Mouse (Mus musculus) CH12.LX (cell line): ENCODE data around the gene Fxyd3. TPM values are rescaled to one million over a fixed set of nuclear protein-coding genes. Genes with fewer than 3 reads are reported as not detected.

Source experiments
- DNase-seq: peaks from one replicate; pipeline ENCODE4 v3.0.0-alpha.2; 2013; ENCODE audit errors: extremely low read depth
- H3K27ac ChIP-seq: 2 replicates; pipeline ENCODE4 v1.5.1; 2012; ENCODE audit warnings: low read depth, mild to moderate bottlenecking, control low read depth, moderate library complexity; ENCODE audit not compliant: insufficient read depth
- H3K27me3 ChIP-seq: replicated peaks from 2 replicates; pipeline ENCODE3; 2012; ENCODE audit warnings: inconsistent platforms
- H3K36me3 ChIP-seq, 2 experiments: replicated peaks in 1 of 2; 2 replicates each; pipeline versions ENCODE3 to v1.6.1; 2012; ENCODE audit warnings: inconsistent platforms in 1 of 2, low read length in 1 of 2, mild to moderate bottlenecking in 1 of 2, mixed read lengths in 1 of 2, moderate library complexity in 1 of 2; ENCODE audit not compliant: control insufficient read depth in 1 of 2, insufficient read depth in 1 of 2
- H3K4me1 ChIP-seq, 2 experiments: 2 replicates each; pipeline ENCODE4 v1.6.1; 2012; ENCODE audit warnings: inconsistent platforms in 1 of 2, moderate library complexity in 1 of 2; ENCODE audit not compliant: insufficient read depth in 2 of 2, control insufficient read depth in 1 of 2
- H3K4me2 ChIP-seq: 2 replicates; pipeline ENCODE4 v1.6.1; 2012; ENCODE audit warnings: low read depth, mild to moderate bottlenecking, control low read depth; ENCODE audit not compliant: poor library complexity, insufficient read depth, severe bottlenecking
- H3K4me3 ChIP-seq, 3 experiments: fragments of 150-350 bp in 1 of 3; sonication (generic) in 1 of 3; replicated peaks in 1 of 3; 2 replicates each; pipeline versions ENCODE3 to v1.5.1; 2011 to 2012; ENCODE audit warnings: low read depth in 2 of 3, low read length in 2 of 3, mild to moderate bottlenecking in 2 of 3, moderate library complexity in 2 of 3, control low read depth in 1 of 3, improper control_type of control experiment in 1 of 3, inconsistent platforms in 1 of 3, mixed read lengths in 1 of 3; ENCODE audit not compliant: poor library complexity in 1 of 3
- H3K79me2 ChIP-seq: replicated peaks from 2 replicates; pipeline ENCODE4 v1.6.1; 2012; ENCODE audit warnings: mild to moderate bottlenecking, moderate library complexity; ENCODE audit not compliant: control insufficient read depth, poor library complexity, insufficient read depth, severe bottlenecking; ENCODE audit errors: extremely low read depth
- H3K9ac ChIP-seq: 2 replicates; pipeline ENCODE4 v1.6.1; 2012; ENCODE audit warnings: low read depth, mild to moderate bottlenecking, control low read depth, moderate library complexity; ENCODE audit not compliant: insufficient read depth
- H3K9me3 ChIP-seq: replicated peaks from 2 replicates; pipeline ENCODE3; 2012; ENCODE audit warnings: low read length, inconsistent platforms, mixed read lengths
- CHD2 ChIP-seq: IDR thresholded peaks from 2 replicates; pipeline ENCODE4 v1.6.1; 2011; ENCODE audit warnings: low read length, improper control_type of control experiment
- CTCF ChIP-seq, 2 experiments: IDR thresholded peaks in 1 of 2; conservative IDR thresholded peaks in 1 of 2; 2 replicates each; pipeline ENCODE4 v1.5.1; 2011 to 2012; ENCODE audit warnings: low read depth in 2 of 2, low read length in 2 of 2, improper control_type of control experiment in 1 of 2, inconsistent platforms in 1 of 2, mild to moderate bottlenecking in 1 of 2, moderate library complexity in 1 of 2
- E2F4 ChIP-seq: IDR thresholded peaks from 2 replicates; pipeline ENCODE4 v1.6.1; 2011; ENCODE audit warnings: low read depth, low read length, improper control_type of control experiment; ENCODE audit not compliant: insufficient replicate concordance
- ELF1 ChIP-seq: IDR thresholded peaks from 2 replicates; pipeline ENCODE4 v1.6.1; 2014; ENCODE audit warnings: low read depth, mild to moderate bottlenecking, inconsistent platforms, low read length, improper control_type of control experiment
- ETS1 ChIP-seq: conservative IDR thresholded peaks from 2 replicates; pipeline ENCODE4 v1.6.1; 2012; ENCODE audit warnings: low read depth, mild to moderate bottlenecking, inconsistent platforms, low read length, improper control_type of control experiment, moderate library complexity
- GABPA ChIP-seq: IDR thresholded peaks from 2 replicates; pipeline ENCODE4 v1.6.1; 2012; ENCODE audit warnings: low read depth, low read length, improper control_type of control experiment, inconsistent platforms; ENCODE audit not compliant: insufficient replicate concordance
- IRF4 ChIP-seq: IDR thresholded peaks from 2 replicates; pipeline ENCODE4 v1.6.1; 2014; ENCODE audit warnings: low read depth, mild to moderate bottlenecking, inconsistent platforms, low read length, improper control_type of control experiment
- JUN ChIP-seq: IDR thresholded peaks from 2 replicates; pipeline ENCODE4 v1.6.1; 2011; ENCODE audit warnings: low read depth, mild to moderate bottlenecking, low read length, improper control_type of control experiment, moderate library complexity; ENCODE audit not compliant: insufficient read depth
- KAT2A ChIP-seq: IDR thresholded peaks from 2 replicates; pipeline ENCODE4 v1.6.1; 2012; ENCODE audit warnings: low read length, improper control_type of control experiment, inconsistent platforms; ENCODE audit not compliant: insufficient replicate concordance
- MAFK ChIP-seq: IDR thresholded peaks from 2 replicates; pipeline ENCODE4 v1.6.1; 2011; ENCODE audit warnings: low read length, improper control_type of control experiment; ENCODE audit not compliant: insufficient replicate concordance
- MAX ChIP-seq: IDR thresholded peaks from 2 replicates; pipeline ENCODE4 v1.6.1; 2011; ENCODE audit warnings: low read length, improper control_type of control experiment
- MAZ ChIP-seq: IDR thresholded peaks from 2 replicates; pipeline ENCODE4 v1.6.1; 2012; ENCODE audit warnings: low read depth, mild to moderate bottlenecking, inconsistent platforms, low read length, improper control_type of control experiment, moderate library complexity
- MXI1 ChIP-seq: IDR thresholded peaks from 2 replicates; pipeline ENCODE4 v1.6.1; 2011; ENCODE audit warnings: mild to moderate bottlenecking, low read depth, low read length, improper control_type of control experiment
- NRF1 ChIP-seq: IDR thresholded peaks from 2 replicates; pipeline ENCODE4 v1.6.1; 2014; ENCODE audit warnings: low read depth, mild to moderate bottlenecking, inconsistent platforms, low read length, improper control_type of control experiment, moderate library complexity
- POLR2A ChIP-seq: IDR thresholded peaks from 2 replicates; pipeline ENCODE4 v1.6.1; 2011; ENCODE audit warnings: low read depth, mild to moderate bottlenecking, improper control_type of control experiment, low read length
- USF1 ChIP-seq: IDR thresholded peaks from 2 replicates; pipeline ENCODE4 v1.6.1; 2014; ENCODE audit warnings: low read depth, mild to moderate bottlenecking, inconsistent platforms, low read length, improper control_type of control experiment
- USF2 ChIP-seq: conservative IDR thresholded peaks from 2 replicates; pipeline ENCODE4 v1.6.1; 2011; ENCODE audit warnings: low read depth, low read length, improper control_type of control experiment
- dilution Hi-C: fragments of 300-500 bp; cut with MboI; formaldehyde crosslinking; loops from 2 replicates; pipeline ENCODE4 v1.14.3; 2020; ENCODE audit warnings: low sequenced_read_pairs; ENCODE audit not compliant: extremely low pct_unique_long_range_greater_than_20kb, extremely low pct_ligation_motif_present
- in situ Hi-C: fragments of 300-500 bp; cut with MboI; formaldehyde crosslinking; loops from 3 replicates; pipeline ENCODE4 v1.14.3; 2019; ENCODE audit warnings: low sequenced_read_pairs, low pct_ligation_motif_present, low pct_unique_long_range_greater_than_20kb, mixed read lengths
- polyA plus RNA-seq: library from polyadenylated mRNA; unstranded; fragments of >175 nt; gene quantifications from 2 replicates; pipeline ENCODE4 v1.2.1, GENCODE M21; 2012; ENCODE audit warnings: low read depth; ENCODE audit not compliant: insufficient read length
- total RNA-seq, 2 experiments: library from RNA; depleted of rRNA; stranded (reverse); fragments of 300-350 nt in 1 of 2; fragments of >200 nt in 1 of 2; gene quantifications; 2 replicates each; pipeline ENCODE4 v1.2.3; 2012 to 2014

Fxyd3 gene
- total and polyA plus RNA-seq, 3 experiments: not detected

DNA sequence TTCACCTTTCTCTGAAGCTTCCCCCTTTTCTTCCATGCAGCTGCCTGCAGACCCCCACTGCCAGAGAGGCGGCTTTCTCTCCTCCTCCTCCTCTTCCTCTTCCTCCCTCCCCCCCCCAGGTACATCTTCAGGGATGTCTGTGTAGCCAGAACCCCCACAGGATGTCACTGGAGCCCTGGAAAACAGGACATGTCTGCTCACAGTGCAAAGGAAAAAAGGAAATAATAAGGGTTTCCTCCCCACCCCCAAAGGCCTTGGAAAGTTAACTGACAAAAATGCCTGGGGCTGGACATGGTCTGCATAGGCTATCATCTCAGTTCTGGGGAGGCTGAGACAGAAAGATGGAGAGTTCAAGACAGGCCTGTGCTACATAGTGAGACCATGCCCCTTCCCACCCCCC, 4.6 kb upstream of the Fxyd3 start:
- no peaks in the 10 kb centered on the region for H3K79me2 ChIP-seq
- DNase-seq: no peak
- H3K27me3 ChIP-seq: peaks cover 10% of the 10 kb centered on the region
- TF ChIP-seq USF2 (no peak), NRF1 (no peak), MAZ (no peak), MXI1 (no peak), ETS1 (no peak), MAX (no peak), E2F4 (no peak), KAT2A (no peak), IRF4 (no peak)
- TF ChIP-seq, all 38 proteins: peak for 0
- no peak overlapping the region for H3K4me3 ChIP-seq
- H3K4me1 ChIP-seq: peaks cover 0 to 7% of the 10 kb centered on the region in 2 experiments; a peak in 2 of 4 replicates
- H3K9ac ChIP-seq: no peak overlapping the region
- peaks cover 6% of the 10 kb centered on the region for H3K9me3 ChIP-seq
- H3K36me3 ChIP-seq: no peaks in the 10 kb centered on the region
- in situ Hi-C loops (no loop called here), dilution Hi-C loops (no loop called here)
- no peak overlapping the region for H3K4me2 ChIP-seq
- H3K27ac ChIP-seq: no peak overlapping the region

DNA sequence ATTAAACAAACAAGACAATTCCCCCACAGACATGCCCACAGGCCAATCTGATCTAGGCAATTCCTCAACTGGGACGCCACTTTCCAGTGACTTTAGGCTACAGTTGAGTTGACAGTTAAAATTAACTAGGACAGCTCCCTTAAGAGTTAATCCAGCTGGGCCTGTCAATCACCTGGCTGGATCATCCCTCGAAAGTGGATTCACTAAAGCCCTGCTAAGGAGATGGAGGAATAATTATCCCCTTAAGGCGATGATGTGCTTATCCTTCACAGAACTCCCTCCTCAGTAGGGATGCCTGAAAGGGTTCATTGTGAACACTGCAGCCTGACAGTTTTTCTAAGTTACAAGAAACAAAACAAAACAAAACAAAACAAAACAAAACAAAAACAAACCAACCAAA, 4.1 kb upstream of the Fxyd3 start:
- dilution Hi-C loops: no loop called here
- H3K4me2 ChIP-seq: no peak overlapping the region

DNA sequence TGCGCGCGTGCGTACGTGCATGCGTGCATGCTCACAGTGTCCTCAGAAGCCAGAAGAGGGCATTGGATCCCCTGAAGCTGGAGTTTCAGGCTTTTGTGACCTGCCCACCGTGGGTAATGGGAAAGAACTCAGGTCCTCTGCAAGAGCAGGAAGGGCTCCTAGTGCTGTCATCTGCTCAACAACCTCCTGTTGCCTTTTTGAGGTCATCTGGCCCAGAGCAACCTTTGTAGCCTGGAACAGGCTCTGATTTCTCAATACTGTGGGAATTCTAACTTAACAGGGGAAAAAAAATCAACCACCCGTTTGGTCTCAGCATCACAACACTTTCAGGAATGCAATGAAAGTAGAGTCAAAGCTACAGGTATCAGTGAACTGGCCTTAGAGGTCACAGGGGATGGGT, 3.2 kb upstream of the Fxyd3 start:
- no peak for TF ChIP-seq JUN
- TF ChIP-seq USF1: no peak
- no peak for TF ChIP-seq MXI1
- TF ChIP-seq ELF1: no peak
- no peak for TF ChIP-seq POLR2A
- TF ChIP-seq GABPA: no peak
- TF ChIP-seq CTCF (conservative IDR thresholded peaks at IDR 0.05 in 1 of 2, IDR thresholded peaks at IDR 0.05 in 1 of 2; ENCODE audit: low read depth in 2 of 2, low read length in 2 of 2): no peak
- dilution Hi-C loops: no loop called here
- no peak overlapping the region for H3K9ac ChIP-seq
- peaks cover 6% of the 10 kb centered on the region for H3K9me3 ChIP-seq
- peaks cover 13% of the 10 kb centered on the region for H3K27me3 ChIP-seq
- H3K4me1 ChIP-seq: peaks cover 0 to 7% of the 10 kb centered on the region in 2 experiments; a peak in 2 of 4 replicates
- no peak overlapping the region for H3K27ac ChIP-seq
- no peak overlapping the region for H3K4me3 ChIP-seq
- H3K79me2 ChIP-seq: no peaks in the 10 kb centered on the region
- H3K36me3 ChIP-seq: no peaks in the 10 kb centered on the region
- in situ Hi-C loops: no loop called here
- no peak for DNase-seq
- no peak overlapping the region for H3K4me2 ChIP-seq

More for the DNA sequence above, 4.1 kb upstream of the Fxyd3 start:
- no peak overlapping the region for H3K9ac ChIP-seq
- peaks cover 13% of the 10 kb centered on the region for H3K27me3 ChIP-seq
- in situ Hi-C loops: no loop called here
- H3K36me3 ChIP-seq: no peaks in the 10 kb centered on the region
- H3K79me2 ChIP-seq: no peaks in the 10 kb centered on the region
- no peak overlapping the region for H3K27ac ChIP-seq
- peaks cover 0 to 7% of the 10 kb centered on the region in 2 experiments; a peak in 2 of 4 replicates for H3K4me1 ChIP-seq
- DNase-seq: no peak
- H3K9me3 ChIP-seq: peaks cover 6% of the 10 kb centered on the region
- H3K4me3 ChIP-seq: no peak overlapping the region
- TF ChIP-seq MAFK (no peak), GABPA (no peak), KAT2A (no peak), CHD2 (no peak)
